Mouse (Mus musculus) hindbrain, embryonic 15.5 days (tissue): ENCODE data around the gene Yod1. TPM values are rescaled to one million over a fixed set of nuclear protein-coding genes. Genes with fewer than 3 reads are reported as not detected.

Experiments
- ATAC-seq: fragments of 200-750 bp; cut with Nextera tagmentation; 2 replicates; pipeline ENCODE4 v1.8.0; 2017; ENCODE audit warnings: low read depth, moderate number of reproducible peaks, moderate TSS enrichment; ENCODE audit not compliant: low FRiP score
- H3K27ac ChIP-seq: fragments of 300-500 bp; sonication (generic); replicated peaks from 2 replicates; pipeline ENCODE4 v1.5.1; 2015; ENCODE audit warnings: mild to moderate bottlenecking, inconsistent platforms
- H3K27me3 ChIP-seq: fragments of 300-500 bp; sonication (generic); 2 replicates; pipeline ENCODE4 v1.6.1; 2015; ENCODE audit warnings: control low read depth, inconsistent platforms
- H3K36me3 ChIP-seq: fragments of 300-500 bp; sonication (generic); 2 replicates; pipeline ENCODE4 v1.6.1; 2015; ENCODE audit warnings: control low read depth, inconsistent platforms
- H3K4me1 ChIP-seq: fragments of 300-500 bp; sonication (generic); replicated peaks from 2 replicates; pipeline ENCODE4 v1.6.1; 2015; ENCODE audit warnings: control low read depth, inconsistent platforms
- H3K4me2 ChIP-seq: fragments of 300-500 bp; sonication (generic); 2 replicates; pipeline ENCODE4 v1.6.1; 2015; ENCODE audit warnings: moderate library complexity, mild to moderate bottlenecking, inconsistent platforms
- H3K4me3 ChIP-seq: fragments of 300-500 bp; sonication (generic); 2 replicates; pipeline ENCODE4 v1.5.1; 2015; ENCODE audit warnings: mild to moderate bottlenecking, inconsistent platforms
- H3K9ac ChIP-seq: fragments of 300-500 bp; sonication (generic); 2 replicates; pipeline ENCODE4 v1.6.1; 2015; ENCODE audit warnings: inconsistent platforms
- H3K9me3 ChIP-seq: fragments of 300-500 bp; sonication (generic); 2 replicates; pipeline ENCODE4 v1.6.1; 2016; ENCODE audit warnings: control low read depth, inconsistent platforms
- WGBS: fragments of 180-500 bp; shearing (Covaris S2); methylation state at CpG from one replicate; pipeline ENCODE4 v1.1.7; 2015; 5-methylcytosine and 5-hydroxymethylcytosine counted together
- polyA plus RNA-seq: library from polyadenylated mRNA; unstranded; fragments of >200 nt; fragmentation: Nextera tagmentation; extraction: Ambion mirVana; gene quantifications from 2 replicates; pipeline ENCODE4 v1.2.1, GENCODE M21; 2015

Yod1 gene
- polyA plus RNA-seq, 1 experiment from 2014 or later, result 16.4 TPM

GRCm38 (mm10) chr1:130745591-130745990 lies 28.5 kb downstream of the Yod1 start:
- no peak for ATAC-seq
- 96% methylated on average over 3 of the region's 3 CpGs for WGBS
- H3K4me1 ChIP-seq, result no peaks in the 10 kb centered on the region

GRCm38 (mm10) chr1:130746819-130747218 lies 29.7 kb downstream of the Yod1 start:
- H3K9ac ChIP-seq, result no peak overlapping the region
- ATAC-seq, result no peak
- WGBS, result 90% methylated on average over 3 of the region's 3 CpGs
- H3K4me1 ChIP-seq, result no peaks in the 10 kb centered on the region
- no peak overlapping the region for H3K4me3 ChIP-seq
- H3K36me3 ChIP-seq, result no peaks in the 10 kb centered on the region
- no peaks in the 10 kb centered on the region for H3K27me3 ChIP-seq
- no peak overlapping the region for H3K4me2 ChIP-seq
- no peaks in the 10 kb centered on the region for H3K9me3 ChIP-seq
- H3K27ac ChIP-seq, result no peak overlapping the region

More at GRCm38 (mm10) chr1:130745591-130745990, 28.5 kb downstream of the Yod1 start:
- no peaks in the 10 kb centered on the region for H3K36me3 ChIP-seq
- no peak overlapping the region for H3K27ac ChIP-seq
- H3K4me3 ChIP-seq, result no peak overlapping the region
- H3K4me2 ChIP-seq, result no peak overlapping the region
- H3K27me3 ChIP-seq, result no peaks in the 10 kb centered on the region
- H3K9me3 ChIP-seq, result no peaks in the 10 kb centered on the region
- no peak overlapping the region for H3K9ac ChIP-seq

GRCm38 (mm10) chr1:130759689-130760088 lies 42.6 kb downstream of the Yod1 start:
- 89% methylated on average over 9 of the region's 9 CpGs for WGBS

GRCm38 (mm10) chr1:130761597-130761996 lies 44.5 kb downstream of the Yod1 start:
- no peak for ATAC-seq
- Histone ChIP-seq H3K9ac (no peak overlapping the region), H3K4me3 (no peak overlapping the region), H3K36me3 (no peaks in the 10 kb centered on the region), H3K4me1 (no peaks in the 10 kb centered on the region), H3K27ac (no peak overlapping the region), H3K27me3 (no peaks in the 10 kb centered on the region), H3K4me2 (no peak overlapping the region), H3K9me3 (no peaks in the 10 kb centered on the region)
- 89% methylated on average over 1 of the region's 1 CpGs for WGBS

More at GRCm38 (mm10) chr1:130759689-130760088, 42.6 kb downstream of the Yod1 start:
- Histone ChIP-seq H3K4me3 (no peak overlapping the region), H3K36me3 (no peaks in the 10 kb centered on the region), H3K9me3 (no peaks in the 10 kb centered on the region), H3K9ac (no peak overlapping the region), H3K4me1 (no peaks in the 10 kb centered on the region), H3K4me2 (no peak overlapping the region), H3K27ac (no peak overlapping the region), H3K27me3 (no peaks in the 10 kb centered on the region)
- ATAC-seq, result no peak

- WGBS, result 83% methylated on average over 3 of the region's 3 CpGs
- no peak for ATAC-seq
- Histone ChIP-seq H3K4me3 (no peak overlapping the region), H3K9ac (no peak overlapping the region), H3K9me3 (no peaks in the 10 kb centered on the region), H3K4me1 (no peaks in the 10 kb centered on the region), H3K27me3 (no peaks in the 10 kb centered on the region), H3K36me3 (no peaks in the 10 kb centered on the region), H3K4me2 (no peak overlapping the region), H3K27ac (no peak overlapping the region)
Observed at GRCm38 (mm10) chr1:130762045-130762760, 45.1 kb downstream of the Yod1 start.

- ATAC-seq, result no peak
- 92% methylated on average over 12 of the region's 12 CpGs for WGBS
- no peak overlapping the region for H3K27ac ChIP-seq
- no peaks in the 10 kb centered on the region for H3K27me3 ChIP-seq
- H3K9ac ChIP-seq, result no peak overlapping the region
- no peak overlapping the region for H3K4me2 ChIP-seq
- H3K4me3 ChIP-seq, result no peak overlapping the region
- no peaks in the 10 kb centered on the region for H3K9me3 ChIP-seq
- no peaks in the 10 kb centered on the region for H3K36me3 ChIP-seq
- H3K4me1 ChIP-seq, result no peaks in the 10 kb centered on the region
Observed at GRCm38 (mm10) chr1:130764027-130764461, 46.9 kb downstream of the Yod1 start.

GRCm38 (mm10) chr1:130767066-130767465 lies 49.9 kb downstream of the Yod1 start:
- H3K9me3 ChIP-seq, result no peaks in the 10 kb centered on the region
- no peak overlapping the region for H3K9ac ChIP-seq
- H3K36me3 ChIP-seq, result no peaks in the 10 kb centered on the region
- H3K4me2 ChIP-seq, result no peak overlapping the region
- H3K4me3 ChIP-seq, result no peak overlapping the region
- no peak overlapping the region for H3K27ac ChIP-seq
- WGBS, result 86% methylated on average over 5 of the region's 5 CpGs
- no peak for ATAC-seq
- no peaks in the 10 kb centered on the region for H3K4me1 ChIP-seq
- H3K27me3 ChIP-seq, result no peaks in the 10 kb centered on the region

- Histone ChIP-seq H3K36me3 (no peaks in the 10 kb centered on the region), H3K9ac (no peak overlapping the region), H3K27me3 (no peaks in the 10 kb centered on the region), H3K27ac (no peak overlapping the region), H3K9me3 (no peaks in the 10 kb centered on the region), H3K4me1 (no peaks in the 10 kb centered on the region), H3K4me2 (no peak overlapping the region), H3K4me3 (no peak overlapping the region)
- 93% methylated on average over 2 of the region's 2 CpGs for WGBS
- no peak for ATAC-seq
Observed at GRCm38 (mm10) chr1:130769925-130770324, 52.8 kb downstream of the Yod1 start.

GRCm38 (mm10) chr1:130770487-130770886 lies 53.4 kb downstream of the Yod1 start:
- ATAC-seq, result no peak
- Histone ChIP-seq H3K4me1 (no peaks in the 10 kb centered on the region), H3K36me3 (no peaks in the 10 kb centered on the region), H3K9ac (no peak overlapping the region), H3K4me2 (no peak overlapping the region), H3K27ac (no peak overlapping the region), H3K27me3 (no peaks in the 10 kb centered on the region), H3K4me3 (no peak overlapping the region), H3K9me3 (no peaks in the 10 kb centered on the region)
- 87% methylated on average over 4 of the region's 4 CpGs for WGBS

- 75% methylated on average over 3 of the region's 3 CpGs for WGBS
- no peak overlapping the region for H3K4me2 ChIP-seq
- H3K27me3 ChIP-seq, result no peaks in the 10 kb centered on the region
- no peak overlapping the region for H3K9ac ChIP-seq
- H3K36me3 ChIP-seq, result no peaks in the 10 kb centered on the region
- ATAC-seq, result no peak
- no peak overlapping the region for H3K4me3 ChIP-seq
- no peak overlapping the region for H3K27ac ChIP-seq
- H3K9me3 ChIP-seq, result no peaks in the 10 kb centered on the region
- no peaks in the 10 kb centered on the region for H3K4me1 ChIP-seq
Observed at GRCm38 (mm10) chr1:130770981-130771494, 53.9 kb downstream of the Yod1 start.
